Mouse (Mus musculus) midbrain, embryonic 14.5 days (tissue): ENCODE results near the gene Mmp21. TPM values are rescaled to one million over a fixed set of nuclear protein-coding genes. Genes with fewer than 3 reads are reported as not detected.
"Not testable (repeated sequence)": the region's sequence is repeated elsewhere in the genome, so short reads cannot be mapped to it uniquely, and the experiment has no call there.

ENCODE experiments used
- ATAC-seq: fragments of 200-750 bp; cut with Nextera tagmentation; 2 replicates; pipeline ENCODE4 v1.8.0; 2017; ENCODE audit warnings: moderate number of reproducible peaks, moderate library complexity; ENCODE audit not compliant: low FRiP score, low TSS enrichment
- DNase-seq: peaks from one replicate; pipeline ENCODE4 v3.0.0-alpha.2; 2015
- H3K27ac ChIP-seq: fragments of 300-500 bp; sonication (generic); replicated peaks from 2 replicates; pipeline ENCODE4 v1.5.1; 2014; ENCODE audit warnings: mild to moderate bottlenecking, low read depth, low read length, moderate library complexity
- H3K27me3 ChIP-seq: fragments of 300-500 bp; sonication (generic); 2 replicates; pipeline ENCODE4 v1.6.1; 2014; ENCODE audit warnings: low read length, control low read depth, mixed read lengths; ENCODE audit not compliant: control insufficient read depth, insufficient read depth
- H3K36me3 ChIP-seq: fragments of 300-500 bp; sonication (generic); 2 replicates; pipeline ENCODE4 v1.6.1; 2014; ENCODE audit warnings: low read length, control low read depth; ENCODE audit not compliant: control insufficient read depth, insufficient read depth
- H3K4me1 ChIP-seq: fragments of 300-500 bp; sonication (generic); 2 replicates; pipeline ENCODE4 v1.6.1; 2014; ENCODE audit warnings: mild to moderate bottlenecking, antibody characterized with exemption, low read length, control low read depth; ENCODE audit not compliant: control insufficient read depth, insufficient read depth
- H3K4me2 ChIP-seq: fragments of 300-500 bp; sonication (generic); 2 replicates; pipeline ENCODE4 v1.6.1; 2014; ENCODE audit warnings: mild to moderate bottlenecking, low read length, moderate library complexity
- H3K4me3 ChIP-seq: fragments of 300-500 bp; sonication (generic); replicated peaks from 2 replicates; pipeline ENCODE4 v1.5.1; 2014; ENCODE audit warnings: low read depth, low read length
- H3K9ac ChIP-seq: fragments of 300-500 bp; sonication (generic); replicated peaks from 2 replicates; pipeline ENCODE4 v1.6.1; 2014; ENCODE audit warnings: mild to moderate bottlenecking, low read length, moderate library complexity
- H3K9me3 ChIP-seq: fragments of 300-500 bp; sonication (generic); 2 replicates; pipeline ENCODE4 v1.6.1; 2016; ENCODE audit warnings: low read length, control low read depth, mixed read lengths; ENCODE audit not compliant: control insufficient read depth
- WGBS: fragments of 180-500 bp; shearing (Covaris S2); extraction: QIAGEN DNeasy Blood & Tissue Kit; methylation state at CpG from one replicate; pipeline ENCODE4 v1.1.7; 2014; 5-methylcytosine and 5-hydroxymethylcytosine counted together
- polyA plus RNA-seq: library from polyadenylated mRNA; unstranded; fragments of >200 nt; fragmentation: Nextera tagmentation; extraction: Ambion mirVana; gene quantifications from 2 replicates; pipeline ENCODE4 v1.2.1, GENCODE M21; 2014

Mmp21 gene
- polyA plus RNA-seq, 1 experiment from 2014 or later = 0.11 TPM

DNA sequence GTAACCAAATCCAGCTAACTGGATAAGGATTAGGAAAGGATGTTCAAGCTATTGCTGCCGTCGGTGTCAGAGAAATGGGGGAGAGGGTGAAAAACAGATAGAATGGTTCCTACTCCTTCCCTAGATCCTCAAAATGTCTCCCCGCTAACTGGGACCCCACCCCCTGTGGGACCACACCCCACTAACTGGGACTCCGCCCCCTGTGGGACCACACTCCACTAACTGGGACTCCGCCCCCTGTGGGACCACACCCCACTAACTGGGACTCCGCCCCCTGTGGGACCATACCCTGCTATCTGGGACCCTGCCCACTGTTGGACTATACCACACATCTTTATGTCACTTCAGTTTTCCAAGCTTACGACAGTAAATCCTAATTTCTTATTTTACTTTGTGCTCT lies 24.0 kb upstream of the Mmp21 start:
- 94% methylated on average over 7 of the region's 7 CpGs for WGBS
- no peak overlapping the region for H3K27ac ChIP-seq
- ATAC-seq (no peak), DNase-seq (no peak)
- no peak overlapping the region for H3K9ac ChIP-seq
- H3K4me2 ChIP-seq = no peak overlapping the region
- H3K4me3 ChIP-seq = no peak overlapping the region
- peaks cover 5% of the 10 kb centered on the region; the same call in 1 of the 2 replicates for H3K4me1 ChIP-seq
- H3K9me3 ChIP-seq = no peaks in the 10 kb centered on the region
- H3K27me3 ChIP-seq = no peaks in the 10 kb centered on the region
- H3K36me3 ChIP-seq = 0 out of 2 replicates have a peak, but pooled peaks cover 7% of the 10 kb centered on the region

DNA sequence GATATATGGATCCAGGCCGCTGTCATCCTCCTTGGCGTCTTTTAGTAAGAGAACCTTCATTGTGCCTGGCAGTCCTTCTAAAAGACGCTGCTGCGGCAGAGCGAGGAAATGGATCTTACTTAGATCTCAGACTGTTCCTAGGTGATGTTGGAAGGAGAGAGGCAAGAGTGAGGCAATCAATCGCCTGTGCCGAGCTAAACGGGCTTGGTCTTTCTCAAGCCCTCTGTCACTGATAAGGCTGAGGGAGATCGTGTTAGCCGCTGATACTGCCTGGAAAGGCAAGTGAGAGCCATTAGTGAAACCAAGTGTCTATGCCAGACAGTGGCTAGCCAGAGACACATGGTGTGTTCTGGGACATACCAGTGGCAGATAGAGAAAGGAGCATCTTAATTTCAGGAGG lies 22.5 kb upstream of the Mmp21 start:
- no peak overlapping the region for H3K27ac ChIP-seq
- H3K9me3 ChIP-seq = no peaks in the 10 kb centered on the region
- 93% methylated on average over 10 of the region's 10 CpGs for WGBS
- no peak for DNase-seq
- no peak overlapping the region for H3K4me3 ChIP-seq
- peaks cover 8% of the 10 kb centered on the region; the same call in 1 of the 2 replicates for H3K36me3 ChIP-seq
- ATAC-seq = no peak
- H3K4me2 ChIP-seq = no peak overlapping the region
- H3K27me3 ChIP-seq = no peaks in the 10 kb centered on the region
- H3K4me1 ChIP-seq = no peaks in the 10 kb centered on the region
- H3K9ac ChIP-seq = no peak overlapping the region

DNA sequence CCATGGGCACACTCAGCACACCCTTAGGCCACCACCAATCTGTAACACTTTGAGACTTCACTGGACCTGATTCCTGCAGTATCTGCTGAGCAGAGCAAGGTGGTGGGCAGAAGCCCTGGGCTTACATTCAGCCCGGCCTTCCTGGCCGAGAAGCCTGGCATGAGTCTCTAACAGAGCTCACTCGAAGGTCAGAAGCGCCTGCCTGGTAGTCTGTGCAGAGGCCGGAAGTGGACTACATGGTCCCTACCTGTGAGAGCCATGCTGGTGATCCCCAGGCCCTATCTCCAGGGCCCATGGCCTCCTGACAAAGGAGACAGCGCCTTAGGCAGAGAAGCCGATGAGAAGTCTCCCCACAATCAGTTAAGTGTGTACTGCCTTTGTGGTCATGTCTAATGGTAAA lies 21.5 kb upstream of the Mmp21 start:
- Histone ChIP-seq H3K4me2 (no peak overlapping the region), H3K9ac (no peak overlapping the region), H3K9me3 (no peaks in the 10 kb centered on the region), H3K4me3 (no peak overlapping the region), H3K4me1 (no peaks in the 10 kb centered on the region), H3K27me3 (no peaks in the 10 kb centered on the region), H3K27ac (no peak overlapping the region), H3K36me3 (peaks cover 13% of the 10 kb centered on the region; the same call in 1 of the 2 replicates)
- ATAC-seq (no peak), DNase-seq (no peak)
- WGBS = 93% methylated on average over 7 of the region's 7 CpGs

DNA sequence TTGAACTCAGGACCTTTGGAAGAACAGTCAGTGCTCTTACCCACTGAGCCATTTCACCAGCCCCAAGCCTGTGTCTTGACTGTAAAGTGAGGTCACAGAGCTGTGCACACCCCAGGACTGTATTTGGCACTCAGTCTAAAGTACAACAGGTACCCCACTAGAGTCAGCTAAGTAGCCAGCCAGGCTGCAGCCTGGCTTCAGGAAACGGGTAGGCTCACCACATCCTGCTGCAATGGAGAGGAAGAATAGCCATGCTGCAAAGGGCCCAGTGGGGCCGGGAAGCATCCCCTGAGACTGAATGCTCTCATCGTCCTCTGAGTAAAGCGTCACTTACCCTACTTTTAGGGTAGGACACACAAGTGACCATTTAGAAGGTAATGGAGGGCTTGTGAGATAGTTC lies 20.0 kb upstream of the Mmp21 start:
- Histone ChIP-seq H3K36me3 (peaks cover 13% of the 10 kb centered on the region; the same call in 1 of the 2 replicates), H3K9ac (no peak overlapping the region), H3K27ac (no peak overlapping the region), H3K4me3 (no peak overlapping the region), H3K27me3 (no peaks in the 10 kb centered on the region), H3K9me3 (no peaks in the 10 kb centered on the region), H3K4me2 (no peak overlapping the region), H3K4me1 (no peaks in the 10 kb centered on the region)
- 94% methylated on average over 4 of the region's 4 CpGs for WGBS
- ATAC-seq (no peak), DNase-seq (no peak)

DNA sequence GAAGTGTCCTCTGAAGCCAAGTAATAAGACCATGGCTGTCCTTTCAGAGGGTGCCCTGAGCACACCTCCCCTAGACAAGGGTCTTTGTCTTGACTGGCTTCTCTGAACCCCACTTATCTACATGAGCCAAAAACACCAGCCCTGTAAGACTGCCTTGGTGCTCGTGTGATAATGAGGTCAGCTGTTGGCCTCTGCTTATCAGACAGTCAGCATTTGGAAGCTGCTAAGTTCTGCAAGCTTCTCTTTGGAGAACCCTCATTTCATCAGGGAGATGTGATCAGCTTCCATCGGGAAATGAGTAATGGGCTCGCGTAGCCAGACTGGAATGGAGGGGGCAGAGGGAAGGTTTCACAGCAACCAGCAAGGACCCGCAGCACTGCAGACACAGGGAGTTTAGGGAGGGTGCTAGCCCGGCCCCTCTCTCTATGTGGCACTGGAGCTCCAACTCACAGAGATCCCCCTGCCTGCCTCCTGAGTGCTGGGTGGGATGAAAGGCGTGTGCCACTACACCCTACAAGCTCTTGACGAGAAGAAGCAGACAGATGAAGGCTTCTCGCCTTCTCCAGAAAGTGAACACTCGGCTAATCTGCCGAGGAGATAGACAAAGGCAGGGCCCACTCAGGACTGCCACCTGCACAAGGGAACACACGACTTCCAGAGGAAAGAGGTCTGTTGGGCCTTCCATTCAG lies 18.3 kb upstream of the Mmp21 start:
- no peaks in the 10 kb centered on the region for H3K9me3 ChIP-seq
- no peak overlapping the region for H3K4me2 ChIP-seq
- no peak overlapping the region for H3K9ac ChIP-seq
- H3K4me1 ChIP-seq = no peaks in the 10 kb centered on the region
- 87% methylated on average over 12 of the region's 12 CpGs for WGBS
- ATAC-seq (no peak), DNase-seq (no peak)
- peaks cover 13% of the 10 kb centered on the region; the same call in 1 of the 2 replicates for H3K36me3 ChIP-seq
- H3K4me3 ChIP-seq = no peak overlapping the region
- no peak overlapping the region for H3K27ac ChIP-seq
- no peaks in the 10 kb centered on the region for H3K27me3 ChIP-seq

DNA sequence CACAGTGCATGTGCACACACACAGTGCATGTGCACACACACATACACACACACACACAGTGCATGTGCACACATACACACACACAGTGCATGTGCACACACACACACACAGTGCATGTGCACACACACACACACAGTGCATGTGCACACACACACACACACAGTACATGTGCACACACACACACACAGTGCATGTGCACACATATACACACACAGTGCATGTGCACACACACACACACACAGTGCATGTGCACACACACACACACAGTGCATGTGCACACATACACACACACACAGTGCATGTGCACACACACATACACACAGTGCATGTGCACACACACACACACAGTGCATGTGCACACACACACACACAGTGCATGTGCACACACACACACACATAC lies 5.8 kb upstream of the Mmp21 start:
- H3K9me3 ChIP-seq, DNase-seq, H3K4me2 ChIP-seq, H3K27ac ChIP-seq, H3K27me3 ChIP-seq, H3K9ac ChIP-seq, ATAC-seq, H3K4me3 ChIP-seq, H3K4me1 ChIP-seq: not testable (repeated sequence)
- peaks cover 33% of the 10 kb centered on the region for H3K36me3 ChIP-seq

DNA sequence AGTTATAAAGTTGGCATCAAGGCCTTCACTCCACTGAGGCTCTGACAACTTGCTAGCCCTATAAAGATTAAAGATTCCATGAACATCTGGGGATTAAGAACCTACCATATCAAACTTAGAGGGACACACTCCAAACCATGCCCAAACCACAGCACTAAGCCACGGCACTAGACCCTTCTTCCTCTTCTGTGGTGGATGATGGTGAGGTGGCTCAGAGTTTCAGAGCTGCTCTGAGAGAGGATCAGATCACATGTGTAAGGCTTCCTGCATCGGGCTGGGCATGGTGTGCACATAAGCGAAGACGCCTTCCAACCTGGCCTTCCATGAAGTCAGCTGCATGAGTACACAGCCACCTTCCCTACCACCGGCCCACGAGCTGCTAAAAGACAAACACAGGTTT lies 4.8 kb upstream of the Mmp21 start:
- Histone ChIP-seq H3K36me3 (peaks cover 24% of the 10 kb centered on the region), H3K4me3 (no peak overlapping the region)
- 99% methylated on average over 6 of the region's 6 CpGs for WGBS

DNA sequence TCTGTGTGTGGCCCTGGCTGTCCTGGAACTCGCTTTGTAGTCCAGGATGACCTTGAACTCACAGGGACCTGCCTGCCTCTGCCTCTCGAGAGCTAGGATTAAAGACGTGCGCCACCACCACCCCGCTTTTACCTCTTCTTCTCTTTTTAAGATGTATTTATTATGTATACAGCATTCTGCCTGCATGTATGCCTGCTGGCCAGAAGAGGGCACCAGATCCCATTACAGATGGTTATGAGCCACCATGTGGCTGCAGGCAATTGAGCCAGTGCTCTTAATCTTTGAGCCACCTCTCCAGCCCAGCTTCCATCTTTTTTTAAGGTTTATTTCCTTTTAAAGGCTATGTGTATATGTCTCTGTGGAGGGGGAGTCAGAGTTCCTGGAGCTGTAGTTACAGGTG lies 4.2 kb upstream of the Mmp21 start:
- Histone ChIP-seq H3K4me3 (no peak overlapping the region), H3K36me3 (peaks cover 18% of the 10 kb centered on the region), H3K9ac (no peak overlapping the region), H3K4me2 (no peak overlapping the region), H3K9me3 (peaks cover 8% of the 10 kb centered on the region; the same call in 1 of the 2 replicates), H3K4me1 (no peaks in the 10 kb centered on the region), H3K27ac (no peak overlapping the region), H3K27me3 (no peaks in the 10 kb centered on the region)
- DNase-seq (no peak), ATAC-seq (no peak)
- WGBS = 76% methylated on average over 5 of the region's 5 CpGs

More for the DNA sequence above, 4.8 kb upstream of the Mmp21 start:
- H3K4me2 ChIP-seq = no peak overlapping the region
- no peak overlapping the region for H3K27ac ChIP-seq
- ATAC-seq (no peak), DNase-seq (no peak)
- H3K27me3 ChIP-seq = no peaks in the 10 kb centered on the region
- H3K9ac ChIP-seq = no peak overlapping the region
- H3K9me3 ChIP-seq = peaks cover 8% of the 10 kb centered on the region; the same call in 1 of the 2 replicates
- H3K4me1 ChIP-seq = no peaks in the 10 kb centered on the region

DNA sequence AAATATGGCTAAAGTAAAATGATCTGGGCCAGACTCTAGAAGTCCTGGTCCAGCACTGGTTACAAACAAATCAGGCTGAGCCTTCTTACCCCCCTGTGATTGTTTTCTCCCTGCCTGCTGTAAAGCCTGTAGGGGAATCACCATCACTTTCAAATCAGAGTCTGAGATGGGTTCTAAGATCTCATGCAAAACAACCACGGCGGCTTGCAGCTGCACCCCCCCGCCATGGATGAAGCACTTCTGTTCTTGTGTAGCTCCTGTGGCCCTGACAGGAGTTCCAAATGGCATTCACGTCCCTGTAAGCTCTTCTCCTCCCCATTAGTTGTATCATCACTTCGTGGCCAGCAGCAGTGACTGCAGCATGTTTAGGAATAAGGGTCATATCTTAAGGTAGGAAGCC lies 3.8 kb upstream of the Mmp21 start:
- 90% methylated on average over 5 of the region's 5 CpGs for WGBS
- Histone ChIP-seq H3K4me3 (no peak overlapping the region), H3K9me3 (peaks cover 8% of the 10 kb centered on the region; the same call in 1 of the 2 replicates), H3K27ac (no peak overlapping the region), H3K36me3 (peaks cover 13% of the 10 kb centered on the region), H3K9ac (no peak overlapping the region), H3K4me2 (no peak overlapping the region), H3K27me3 (no peaks in the 10 kb centered on the region), H3K4me1 (no peaks in the 10 kb centered on the region)
- no peak for ATAC-seq
- DNase-seq = no peak
